Mouse (Mus musculus) kidney, embryonic 15.5 days (tissue): Measurements from ENCODE around the gene Rab37. TPM values are rescaled to one million over a fixed set of nuclear protein-coding genes. Genes with fewer than 3 reads are reported as not detected.
A peak's percentile ranks its signal among the peaks of the same experiment; 100 is the strongest.

Experiments used
- ATAC-seq: fragments of 200-750 bp; cut with Nextera tagmentation; replicated peaks from 2 replicates; pipeline ENCODE4 v1.8.0; 2017; ENCODE audit warnings: moderate TSS enrichment; ENCODE audit not compliant: low FRiP score
- H3K27ac ChIP-seq: fragments of 300-500 bp; sonication (generic); 2 replicates; pipeline ENCODE4 v1.5.1; 2015; ENCODE audit warnings: mild to moderate bottlenecking, inconsistent platforms
- H3K27me3 ChIP-seq: fragments of 300-500 bp; sonication (generic); 2 replicates; pipeline ENCODE4 v1.6.1; 2015; ENCODE audit warnings: inconsistent platforms
- H3K36me3 ChIP-seq: fragments of 300-500 bp; sonication (generic); 2 replicates; pipeline ENCODE4 v1.6.1; 2015; ENCODE audit warnings: inconsistent platforms
- H3K4me1 ChIP-seq: fragments of 300-500 bp; sonication (generic); 2 replicates; pipeline ENCODE4 v1.6.1; 2015; ENCODE audit warnings: inconsistent platforms
- H3K4me2 ChIP-seq: fragments of 300-500 bp; sonication (generic); 2 replicates; pipeline ENCODE4 v1.6.1; 2015; ENCODE audit warnings: moderate library complexity, mild to moderate bottlenecking, inconsistent platforms
- H3K4me3 ChIP-seq: fragments of 300-500 bp; sonication (generic); replicated peaks from 2 replicates; pipeline ENCODE4 v1.5.1; 2015; ENCODE audit warnings: mild to moderate bottlenecking, inconsistent platforms
- H3K9ac ChIP-seq: fragments of 300-500 bp; sonication (generic); 2 replicates; pipeline ENCODE4 v1.6.1; 2015; ENCODE audit warnings: mild to moderate bottlenecking, inconsistent platforms
- H3K9me3 ChIP-seq: fragments of 300-500 bp; sonication (generic); replicated peaks from 2 replicates; pipeline ENCODE4 v1.6.1; 2016; ENCODE audit warnings: inconsistent platforms
- WGBS: fragments of 180-500 bp; shearing (Covaris S2); methylation state at CpG from one replicate; pipeline ENCODE4 v1.1.7; 2015; ENCODE audit warnings: mixed read lengths; 5-methylcytosine and 5-hydroxymethylcytosine counted together
- polyA plus RNA-seq: library from polyadenylated mRNA; unstranded; fragments of >200 nt; fragmentation: Nextera tagmentation; extraction: Ambion mirVana; gene quantifications from 2 replicates; pipeline ENCODE4 v1.2.1, GENCODE M21; 2015

Rab37 gene
- polyA plus RNA-seq, 1 experiment from 2014 or later: 2.1 TPM

GRCm38 (mm10) chr11:115071631-115072294, 19.5 kb upstream of the Rab37 start:
- peaks cover 21% of the 10 kb centered on the region for H3K4me1 ChIP-seq
- H3K9me3 ChIP-seq: no peaks in the 10 kb centered on the region
- H3K36me3 ChIP-seq: no peaks in the 10 kb centered on the region
- H3K4me3 ChIP-seq: peak overlapping the region; percentile 1; the same call in 1 of the 2 replicates
- 8% methylated on average over 14 of the region's 14 CpGs for WGBS
- peak overlapping the region; percentile 87 for H3K27ac ChIP-seq
- no peaks in the 10 kb centered on the region; the same call in 1 of the 2 replicates for H3K27me3 ChIP-seq
- peak overlapping the region; percentile 52 for H3K4me2 ChIP-seq
- 0 out of 2 replicates have a peak overlapping the region, but pooled peaks have one; percentile 0 for H3K9ac ChIP-seq
- peak; percentile 75 for ATAC-seq

DNA sequence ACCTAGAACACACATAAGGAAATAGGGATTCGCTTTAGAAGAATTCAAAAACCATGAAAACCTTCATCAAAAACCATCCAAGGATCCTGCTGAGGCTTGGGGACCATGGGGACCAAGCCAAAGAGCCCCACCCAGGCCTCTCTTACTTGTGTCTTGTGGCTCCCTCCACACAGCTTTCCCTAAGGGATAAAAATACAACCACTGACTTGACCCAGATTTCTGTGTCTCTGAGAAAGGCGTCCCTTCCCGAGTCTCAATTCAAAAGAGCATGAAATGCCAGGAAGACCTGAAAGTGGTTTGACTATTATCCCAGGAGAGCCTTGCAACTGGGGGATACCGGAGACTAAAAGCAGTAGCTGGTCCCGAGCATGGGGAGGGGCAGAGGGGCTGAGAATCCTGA, 18.2 kb upstream of the Rab37 start:
- no peaks in the 10 kb centered on the region for H3K9me3 ChIP-seq
- peaks cover 21% of the 10 kb centered on the region for H3K4me1 ChIP-seq
- no peak overlapping the region for H3K4me2 ChIP-seq
- no peak for ATAC-seq
- H3K27ac ChIP-seq: peak overlapping the region; percentile 56; the same call in 1 of the 2 replicates
- no peaks in the 10 kb centered on the region for H3K36me3 ChIP-seq
- H3K9ac ChIP-seq: no peak overlapping the region
- no peak overlapping the region for H3K4me3 ChIP-seq
- H3K27me3 ChIP-seq: no peaks in the 10 kb centered on the region
- 66% methylated on average over 5 of the region's 5 CpGs for WGBS

DNA sequence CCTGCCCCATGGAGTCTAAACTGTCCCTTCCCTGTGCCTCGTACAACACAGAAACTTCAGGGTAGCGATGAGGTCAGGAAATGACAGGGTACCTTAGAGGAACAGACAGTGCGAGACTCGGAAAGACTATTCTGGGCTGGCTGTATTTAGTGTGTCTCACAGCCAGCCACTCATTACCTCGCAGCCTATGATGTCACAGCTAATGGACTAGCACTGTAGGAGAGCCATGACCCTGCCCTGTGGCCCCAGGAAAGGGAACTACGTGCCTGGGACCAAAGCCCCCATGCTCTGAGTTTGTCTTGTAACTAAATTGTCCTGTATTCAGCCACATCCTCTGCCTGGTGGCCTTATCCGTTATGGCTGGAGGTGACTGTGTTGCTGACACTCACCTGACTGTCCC, 15.8 kb upstream of the Rab37 start:
- H3K4me3 ChIP-seq: no peak overlapping the region
- H3K36me3 ChIP-seq: no peaks in the 10 kb centered on the region
- H3K4me2 ChIP-seq: no peak overlapping the region
- H3K9me3 ChIP-seq: no peaks in the 10 kb centered on the region
- no peak overlapping the region for H3K9ac ChIP-seq
- H3K27ac ChIP-seq: no peak overlapping the region
- H3K4me1 ChIP-seq: peaks cover 21% of the 10 kb centered on the region
- no peaks in the 10 kb centered on the region for H3K27me3 ChIP-seq
- whole genome bisulfite sequencing: 68% methylated on average over 7 of the region's 7 CpGs
- no peak for ATAC-seq

DNA sequence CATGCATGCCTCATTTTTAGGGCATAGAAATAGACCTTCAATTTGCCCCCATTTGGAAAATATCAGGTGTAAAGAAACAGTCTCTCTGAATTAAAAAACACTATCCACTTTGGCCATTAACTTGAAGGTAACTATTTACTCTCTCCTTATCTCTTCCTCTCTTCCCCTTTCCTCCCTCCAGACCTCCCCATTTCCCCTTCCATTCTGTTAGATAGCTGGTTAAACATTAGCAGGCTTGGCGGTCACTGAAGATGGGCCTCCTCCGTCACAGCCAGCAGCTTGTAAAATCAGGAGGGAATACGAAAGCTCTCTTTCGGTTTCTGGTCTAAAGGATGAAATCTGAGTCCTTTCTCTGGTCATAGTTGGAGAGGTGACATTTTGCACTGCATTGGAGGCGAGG, 15.4 kb upstream of the Rab37 start:
- Histone ChIP-seq H3K9me3 (no peaks in the 10 kb centered on the region), H3K27ac (no peak overlapping the region), H3K4me1 (peaks cover 21% of the 10 kb centered on the region), H3K27me3 (no peaks in the 10 kb centered on the region), H3K4me3 (no peak overlapping the region), H3K4me2 (no peak overlapping the region), H3K36me3 (no peaks in the 10 kb centered on the region), H3K9ac (no peak overlapping the region)
- ATAC-seq: no peak
- WGBS: 41% methylated on average over 5 of the region's 5 CpGs

- Histone ChIP-seq H3K36me3 (no peaks in the 10 kb centered on the region), H3K4me2 (no peak overlapping the region), H3K27me3 (peaks cover 4% of the 10 kb centered on the region; the same call in 1 of the 2 replicates), H3K9ac (no peak overlapping the region), H3K4me1 (peaks cover 8% of the 10 kb centered on the region; the same call in 1 of the 2 replicates), H3K27ac (no peak overlapping the region), H3K4me3 (no peak overlapping the region), H3K9me3 (no peaks in the 10 kb centered on the region)
- no peak for ATAC-seq
- WGBS: 74% methylated on average over 1 of the region's 1 CpGs
Observed at GRCm38 (mm10) chr11:115077436-115077835, 13.8 kb upstream of the Rab37 start.

- H3K27me3 ChIP-seq: peaks cover 7% of the 10 kb centered on the region
- no peak overlapping the region for H3K27ac ChIP-seq
- no peak overlapping the region for H3K9ac ChIP-seq
- no peak for ATAC-seq
- no peak overlapping the region for H3K4me3 ChIP-seq
- no peaks in the 10 kb centered on the region for H3K36me3 ChIP-seq
- 0 out of 2 replicates have a peak, but pooled peaks cover 2% of the 10 kb centered on the region for H3K4me1 ChIP-seq
- H3K9me3 ChIP-seq: no peaks in the 10 kb centered on the region
- 86% methylated on average over 5 of the region's 5 CpGs for WGBS
- no peak overlapping the region for H3K4me2 ChIP-seq
Observed at GRCm38 (mm10) chr11:115078680-115079079, 12.6 kb upstream of the Rab37 start.

DNA sequence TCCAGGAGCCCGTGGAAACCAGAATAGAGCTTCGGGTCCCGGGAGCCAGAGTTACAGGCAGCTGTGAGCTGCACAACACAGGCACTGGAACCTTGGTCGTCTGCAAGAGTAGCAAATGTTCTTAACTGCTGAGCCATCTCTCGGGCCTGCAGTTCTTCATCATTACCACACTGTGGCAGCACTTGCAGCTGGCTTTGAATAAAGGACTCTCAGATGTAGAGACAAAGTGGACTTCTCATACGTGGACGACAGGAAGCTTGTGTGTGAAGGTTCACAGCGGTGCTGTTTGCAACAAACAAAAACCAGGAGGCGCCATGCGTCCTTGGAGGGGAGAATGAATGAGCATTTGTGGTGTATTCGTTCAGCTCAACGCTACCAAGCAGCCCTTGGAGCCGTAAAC, 10.3 kb upstream of the Rab37 start:
- no peak for ATAC-seq
- peaks cover 26% of the 10 kb centered on the region for H3K27me3 ChIP-seq
- H3K27ac ChIP-seq: no peak overlapping the region
- no peaks in the 10 kb centered on the region for H3K9me3 ChIP-seq
- H3K4me3 ChIP-seq: no peak overlapping the region
- H3K9ac ChIP-seq: no peak overlapping the region
- no peak overlapping the region for H3K4me2 ChIP-seq
- no peaks in the 10 kb centered on the region for H3K36me3 ChIP-seq
- 34% methylated on average over 13 of the region's 13 CpGs for WGBS
- H3K4me1 ChIP-seq: 0 out of 2 replicates have a peak, but pooled peaks cover 2% of the 10 kb centered on the region

- Histone ChIP-seq H3K27ac (no peak overlapping the region), H3K4me1 (0 out of 2 replicates have a peak, but pooled peaks cover 2% of the 10 kb centered on the region), H3K4me2 (no peak overlapping the region), H3K4me3 (no peak overlapping the region), H3K36me3 (no peaks in the 10 kb centered on the region), H3K9ac (no peak overlapping the region), H3K9me3 (no peaks in the 10 kb centered on the region), H3K27me3 (peaks cover 26% of the 10 kb centered on the region)
- ATAC-seq: no peak
- 69% methylated on average over 3 of the region's 3 CpGs for WGBS
Observed at GRCm38 (mm10) chr11:115081373-115081772, 9.9 kb upstream of the Rab37 start.

DNA sequence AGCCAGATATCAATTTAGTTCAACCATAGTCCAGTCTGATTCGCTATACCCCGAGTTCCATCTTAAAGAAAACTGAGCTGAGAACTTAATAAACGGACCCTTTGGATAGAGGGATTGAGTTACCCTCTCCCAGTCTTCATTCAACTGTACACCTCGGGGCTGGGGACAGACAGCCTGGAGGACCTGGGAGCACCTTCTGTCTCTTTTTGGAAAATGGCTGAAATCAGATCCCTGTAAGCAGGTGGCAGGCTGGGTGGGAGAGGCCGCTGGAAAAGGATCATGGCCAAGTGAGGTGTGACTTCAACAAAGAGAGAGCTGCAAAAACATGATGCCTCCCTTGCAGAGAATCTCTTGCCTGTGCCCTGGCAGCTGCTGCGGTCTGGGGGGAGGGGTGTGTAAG, 9.0 kb upstream of the Rab37 start:
- Histone ChIP-seq H3K9ac (no peak overlapping the region), H3K9me3 (no peaks in the 10 kb centered on the region), H3K4me3 (no peak overlapping the region), H3K36me3 (no peaks in the 10 kb centered on the region), H3K27me3 (peaks cover 26% of the 10 kb centered on the region), H3K27ac (no peak overlapping the region), H3K4me2 (no peak overlapping the region), H3K4me1 (0 out of 2 replicates have a peak, but pooled peaks cover 2% of the 10 kb centered on the region)
- 0 out of 2 replicates have a peak, but pooled peaks have one; percentile 54 for ATAC-seq
- WGBS: 43% methylated on average over 6 of the region's 6 CpGs

DNA sequence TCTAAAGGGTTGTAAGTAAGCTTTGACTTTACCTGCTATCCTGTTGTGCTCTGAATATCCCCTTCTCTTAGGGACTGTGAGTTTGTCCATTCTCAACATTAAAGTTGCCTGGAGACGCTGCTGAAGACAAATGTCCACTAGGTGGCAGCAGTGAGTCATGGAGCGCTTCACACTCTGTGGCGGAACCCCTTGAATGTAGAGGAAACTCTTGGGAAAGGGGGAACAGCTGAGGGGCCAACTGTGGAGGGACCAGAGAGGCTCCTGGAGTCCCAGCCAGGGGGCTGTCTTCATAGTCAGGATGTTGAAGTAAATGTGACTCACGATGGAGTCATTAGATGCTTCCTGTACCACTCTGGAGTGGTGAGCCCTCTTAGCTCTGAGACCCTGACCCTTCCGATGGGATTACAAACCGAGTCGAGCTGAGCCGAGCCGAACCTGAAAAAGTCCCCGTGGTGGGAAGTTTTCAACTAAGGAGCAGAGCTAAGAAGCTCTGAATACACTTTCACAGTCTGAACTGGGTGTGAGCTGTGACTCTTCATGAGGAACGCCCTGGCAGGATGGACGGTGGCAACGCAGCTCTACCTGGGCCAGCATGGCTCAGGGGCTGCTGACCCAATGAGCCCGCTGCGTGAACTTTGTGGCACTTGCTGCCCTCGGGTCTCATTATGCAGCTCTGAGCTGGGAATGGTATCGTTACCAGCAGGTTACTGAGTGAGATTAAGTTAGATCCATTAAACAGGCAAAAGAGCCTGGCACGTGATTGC, 7.7 kb upstream of the Rab37 start:
- no peak for ATAC-seq
- H3K9me3 ChIP-seq: no peaks in the 10 kb centered on the region
- no peak overlapping the region for H3K9ac ChIP-seq
- no peak overlapping the region for H3K27ac ChIP-seq
- H3K4me1 ChIP-seq: 0 out of 2 replicates have a peak, but pooled peaks cover 2% of the 10 kb centered on the region
- peaks cover 30% of the 10 kb centered on the region for H3K27me3 ChIP-seq
- H3K4me3 ChIP-seq: no peak overlapping the region
- H3K4me2 ChIP-seq: no peak overlapping the region
- no peaks in the 10 kb centered on the region for H3K36me3 ChIP-seq
- 46% methylated on average over 18 of the region's 18 CpGs for WGBS

DNA sequence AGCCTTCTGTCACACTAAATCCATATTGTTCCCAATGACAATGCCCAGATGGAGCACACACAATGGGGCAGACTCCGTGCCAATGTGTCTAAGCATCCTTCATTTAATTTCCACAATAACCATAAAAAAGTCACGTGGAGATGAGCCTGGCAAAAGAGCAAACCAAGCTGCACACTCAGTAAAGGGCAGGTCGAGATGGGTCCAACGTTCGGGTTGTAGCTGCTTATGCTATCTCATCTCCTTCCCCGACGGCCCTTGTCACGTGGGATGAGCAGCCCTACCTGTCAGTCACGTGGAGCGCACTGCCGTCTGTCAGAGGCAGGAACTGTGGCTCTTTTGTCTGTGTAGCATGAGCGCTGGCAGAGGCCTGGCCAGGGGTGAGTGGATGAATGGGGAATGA, 6.6 kb upstream of the Rab37 start:
- 53% methylated on average over 12 of the region's 12 CpGs for WGBS
- ATAC-seq: no peak
- H3K27me3 ChIP-seq: peaks cover 30% of the 10 kb centered on the region

GRCm38 (mm10) chr11:115085064-115085463, 6.2 kb upstream of the Rab37 start:
- Histone ChIP-seq H3K27me3 (peaks cover 33% of the 10 kb centered on the region), H3K4me3 (no peak overlapping the region), H3K9ac (no peak overlapping the region), H3K4me2 (no peak overlapping the region), H3K4me1 (0 out of 2 replicates have a peak, but pooled peaks cover 2% of the 10 kb centered on the region), H3K9me3 (peaks cover 3% of the 10 kb centered on the region; the same call in 1 of the 2 replicates), H3K27ac (no peak overlapping the region), H3K36me3 (no peaks in the 10 kb centered on the region)
- ATAC-seq: no peak
- 67% methylated on average over 8 of the region's 8 CpGs for WGBS

More for the DNA sequence above, 6.6 kb upstream of the Rab37 start:
- H3K9ac ChIP-seq: no peak overlapping the region
- H3K4me3 ChIP-seq: no peak overlapping the region
- no peaks in the 10 kb centered on the region for H3K36me3 ChIP-seq
- no peaks in the 10 kb centered on the region for H3K9me3 ChIP-seq
- H3K4me1 ChIP-seq: 0 out of 2 replicates have a peak, but pooled peaks cover 2% of the 10 kb centered on the region
- H3K4me2 ChIP-seq: no peak overlapping the region
- H3K27ac ChIP-seq: no peak overlapping the region
